ENCODE assay signal across 8 mouse cellular contexts in genomic region chr4:137178833-137179232, GRCm38 (mm10).
DNase-seq lines count a peak whose midpoint lies in the region; ATAC-seq lines count a peak whose summit lies in the region.

No protein-coding gene starts in this region.

- 80% methylated on average over 3 of the region's 3 CpGs for WGBS in midbrain, embryonic 11.5 days
- 65% methylated on average over 3 of the region's 3 CpGs for WGBS in midbrain, embryonic 15.5 days
- WGBS in intestine, embryonic 15.5 days, result 48% methylated on average over 3 of the region's 3 CpGs

- H3K9me3 ChIP-seq in midbrain, embryonic 11.5 days (ENCODE audit: control insufficient read depth, low read length), result no peaks in the 10 kb centered on the region
- no peaks in the 10 kb centered on the region for H3K9me3 ChIP-seq in midbrain, embryonic 15.5 days
- no peaks in the 10 kb centered on the region for H3K9me3 ChIP-seq in intestine, embryonic 15.5 days

- no peak overlapping the region for H3K4me2 ChIP-seq in midbrain, embryonic 11.5 days
- no peak overlapping the region for H3K4me2 ChIP-seq in midbrain, embryonic 15.5 days
- H3K4me2 ChIP-seq in intestine, embryonic 15.5 days (replicated peaks), result no peak overlapping the region

- no peak overlapping the region for H3K27ac ChIP-seq in midbrain, embryonic 11.5 days (ENCODE audit: low read depth, low read length)
- no peak overlapping the region for H3K27ac ChIP-seq in midbrain, embryonic 15.5 days
- no peak overlapping the region for H3K27ac ChIP-seq in intestine, embryonic 15.5 days

- no peak overlapping the region for H3K9ac ChIP-seq in midbrain, embryonic 11.5 days (ENCODE audit: low read length)
- H3K9ac ChIP-seq in midbrain, embryonic 15.5 days, result no peak overlapping the region
- no peak overlapping the region for H3K9ac ChIP-seq in intestine, embryonic 15.5 days

- peak; percentile 38 to 47 for DNase-seq in cerebellum, adult 18-20 months
- no peak for DNase-seq in cerebellum, adult 11 months
- DNase-seq in midbrain, embryonic 11.5 days (ENCODE audit: low spot score, missing footprints), result peak; percentile 8
- peak; percentile 88 for DNase-seq in kidney, postnatal 10 days
- DNase-seq in right cerebral cortex, postnatal 4 days, result peak; percentile 61
- no peak for DNase-seq in gastrocnemius, postnatal 36 days

- H3K4me1 ChIP-seq in midbrain, embryonic 11.5 days (ENCODE audit: control insufficient read depth, insufficient read depth, low read length), result no peaks in the 10 kb centered on the region
- H3K4me1 ChIP-seq in midbrain, embryonic 15.5 days, result no peaks in the 10 kb centered on the region
- H3K4me1 ChIP-seq in intestine, embryonic 15.5 days (replicated peaks), result peaks cover 11% of the 10 kb centered on the region

- intact Hi-C loops in gastrocnemius, postnatal 36 days (cut with DNase I), result no loop called here

- no peaks in the 10 kb centered on the region for H3K36me3 ChIP-seq in midbrain, embryonic 11.5 days (ENCODE audit: control insufficient read depth, insufficient read depth, low read length)
- no peaks in the 10 kb centered on the region for H3K36me3 ChIP-seq in midbrain, embryonic 15.5 days (replicated peaks)
- H3K36me3 ChIP-seq in intestine, embryonic 15.5 days, result no peaks in the 10 kb centered on the region

- no peak for ATAC-seq in midbrain, embryonic 11.5 days (ENCODE audit: low FRiP score)
- ATAC-seq in midbrain, embryonic 15.5 days (replicated peaks), result no peak
- no peak for ATAC-seq in intestine, embryonic 15.5 days

- H3K4me3 ChIP-seq in midbrain, embryonic 11.5 days (ENCODE audit: low read depth, low read length), result no peak overlapping the region
- H3K4me3 ChIP-seq in midbrain, embryonic 15.5 days, result no peak overlapping the region
- no peak overlapping the region for H3K4me3 ChIP-seq in intestine, embryonic 15.5 days (replicated peaks)

- H3K27me3 ChIP-seq in midbrain, embryonic 11.5 days (ENCODE audit: control insufficient read depth, insufficient read depth, low read length), result no peaks in the 10 kb centered on the region
- H3K27me3 ChIP-seq in midbrain, embryonic 15.5 days (replicated peaks), result no peaks in the 10 kb centered on the region
- H3K27me3 ChIP-seq in intestine, embryonic 15.5 days (replicated peaks), result no peaks in the 10 kb centered on the region

Comparison
In these comparisons a context has a peak if more than half of its experiments do, and no peak if none do; other contexts are left out.
1. DNase-seq: peak in cerebellum, adult 18-20 months (2 of 2), midbrain, embryonic 11.5 days (single experiment), kidney, postnatal 10 days (single experiment) and right cerebral cortex, postnatal 4 days (single experiment); none in cerebellum, adult 11 months (single experiment) and gastrocnemius, postnatal 36 days (0 of 2).